Mouse (Mus musculus) megakaryocyte, adult 5-6 weeks (primary cell): ENCODE results near the gene Rab25. TPM values are rescaled to one million over a fixed set of nuclear protein-coding genes. Genes with fewer than 3 reads are reported as not detected.

Experiments
- ATAC-seq: 2 replicates; pipeline ENCODE4 v1.8.0; 2016; ENCODE audit warnings: mild to moderate bottlenecking, inconsistent platforms; ENCODE audit not compliant: poor library complexity, severe bottlenecking
- total RNA-seq, 2 experiments: library from RNA; stranded (forward) in 1 of 2; stranded (reverse) in 1 of 2; fragments of 153-499, 151-499 nt in 1 of 2; fragments of 221-1000, 200-1000 nt in 1 of 2; gene quantifications; 2 replicates each; pipeline versions ENCODE4 v1.2.3 to v1.2.4; 2015 to 2017

Rab25 gene
- total RNA-seq, 2 experiments from 2014 or later, result not detected

GRCm38 (mm10) chr3:88505765-88506164 lies 42.3 kb downstream of the Rab25 start:
- ATAC-seq, result no peak

- ATAC-seq, result no peak
These were observed 43.0 kb downstream of the Rab25 start for GRCm38 (mm10) chr3:88505081-88505480.

- ATAC-seq, result no peak
These were observed 44.0 kb downstream of the Rab25 start for GRCm38 (mm10) chr3:88503881-88504746.

- no peak for ATAC-seq
These were observed 44.6 kb downstream of the Rab25 start for GRCm38 (mm10) chr3:88503505-88503863.

GRCm38 (mm10) chr3:88502641-88503504 lies 45.2 kb downstream of the Rab25 start:
- ATAC-seq, result peak; percentile 81

- ATAC-seq, result no peak
These were observed 46.0 kb downstream of the Rab25 start for GRCm38 (mm10) chr3:88502031-88502571.

- ATAC-seq, result no peak
These were observed 46.6 kb downstream of the Rab25 start for GRCm38 (mm10) chr3:88501366-88502030.

- ATAC-seq, result no peak
These were observed 47.3 kb downstream of the Rab25 start for GRCm38 (mm10) chr3:88500655-88501365.

- ATAC-seq, result no peak
These were observed 48.0 kb downstream of the Rab25 start for GRCm38 (mm10) chr3:88500087-88500486.

GRCm38 (mm10) chr3:88499580-88499979 lies 48.5 kb downstream of the Rab25 start:
- no peak for ATAC-seq

GRCm38 (mm10) chr3:88495741-88496415 lies 52.2 kb downstream of the Rab25 start:
- ATAC-seq, result no peak

- ATAC-seq, result no peak
These were observed 53.1 kb downstream of the Rab25 start for GRCm38 (mm10) chr3:88494836-88495628.

- no peak for ATAC-seq
These were observed 54.2 kb downstream of the Rab25 start for GRCm38 (mm10) chr3:88493706-88494582.

Other genes starting within 250 kb of the Rab25 start
- 146 and 170 TPM in 2 replicates for gene Glmp, start 223.3 kb downstream of the Rab25 start, total RNA-seq (2015)
- 40.6 and 45.1 TPM in 2 replicates for gene Glmp, start 223.3 kb downstream of the Rab25 start, total RNA-seq (2017)
- 2.6 TPM in 1 of 2 replicates, not detected in the other for gene Tmem79, start 212.2 kb downstream of the Rab25 start, total RNA-seq (2015)
- 1.2 TPM in 1 of 2 replicates, not detected in the other for gene Tmem79, start 212.2 kb downstream of the Rab25 start, total RNA-seq (2017)
- gene Smg5, start 212.0 kb downstream of the Rab25 start, total RNA-seq (2015), result 20.6 and 21.1 TPM in 2 replicates
- gene Smg5, start 212.0 kb downstream of the Rab25 start, total RNA-seq (2017), result 34.5 and 48.0 TPM in 2 replicates
- not detected in 2 replicates for gene Paqr6, start 183.7 kb downstream of the Rab25 start, total RNA-seq (2015)
- gene Paqr6, start 183.7 kb downstream of the Rab25 start, total RNA-seq (2017), result not detected in 2 replicates
- not detected in 2 replicates for gene Bglap3, start 175.6 kb downstream of the Rab25 start, total RNA-seq (2015)
- gene Bglap3, start 175.6 kb downstream of the Rab25 start, total RNA-seq (2017), result not detected in 2 replicates
- 0.84 TPM in 1 of 2 replicates, not detected in the other for gene Bglap2, start 169.6 kb downstream of the Rab25 start, total RNA-seq (2015)
- gene Bglap2, start 169.6 kb downstream of the Rab25 start, total RNA-seq (2017), result 0.66 TPM in 1 of 2 replicates, not detected in the other
- 0.93 and 1.5 TPM in 2 replicates for gene Bglap, start 163.8 kb downstream of the Rab25 start, total RNA-seq (2015)
- 5.0 and 6.3 TPM in 2 replicates for gene Bglap, start 163.8 kb downstream of the Rab25 start, total RNA-seq (2017)
- gene Pmf1, start 138.0 kb downstream of the Rab25 start, total RNA-seq (2015), result 115 and 131 TPM in 2 replicates
- gene Pmf1, start 138.0 kb downstream of the Rab25 start, total RNA-seq (2017), result 78.5 and 81.9 TPM in 2 replicates
- 11.4 and 11.6 TPM in 2 replicates for gene Slc25a44, start 123.2 kb downstream of the Rab25 start, total RNA-seq (2015)
- 17.4 and 18.7 TPM in 2 replicates for gene Slc25a44, start 123.2 kb downstream of the Rab25 start, total RNA-seq (2017)
- gene Sema4a, start 87.1 kb downstream of the Rab25 start, total RNA-seq (2015), result 171 and 181 TPM in 2 replicates
- 164 and 167 TPM in 2 replicates for gene Sema4a, start 87.1 kb downstream of the Rab25 start, total RNA-seq (2017)
- gene Lmna, start 38.3 kb downstream of the Rab25 start, total RNA-seq (2015), result 1.5 and 1.9 TPM in 2 replicates
- 2.5 and 4.5 TPM in 2 replicates for gene Lmna, start 38.3 kb downstream of the Rab25 start, total RNA-seq (2017)
- 0.04 and 0.05 TPM in 2 replicates for gene Mex3a, start 15.9 kb downstream of the Rab25 start, total RNA-seq (2015)
- 0.04 and 0.18 TPM in 2 replicates for gene Mex3a, start 15.9 kb downstream of the Rab25 start, total RNA-seq (2017)
- 31.3 TPM in 2 replicates for gene Lamtor2, start 4.8 kb upstream of the Rab25 start, total RNA-seq (2015)
- gene Lamtor2, start 4.8 kb upstream of the Rab25 start, total RNA-seq (2017), result 57.8 and 73.4 TPM in 2 replicates
- gene Ubqln4, start 5.5 kb upstream of the Rab25 start, total RNA-seq (2015), result 10.5 and 14.5 TPM in 2 replicates
- 15.9 and 16.4 TPM in 2 replicates for gene Ubqln4, start 5.5 kb upstream of the Rab25 start, total RNA-seq (2017)
- gene Ssr2, start 27.6 kb upstream of the Rab25 start, total RNA-seq (2015), result 207 and 216 TPM in 2 replicates
- gene Ssr2, start 27.6 kb upstream of the Rab25 start, total RNA-seq (2017), result 93.2 and 107 TPM in 2 replicates
- gene Arhgef2, start 57.7 kb upstream of the Rab25 start, total RNA-seq (2015), result 71.1 and 85.9 TPM in 2 replicates
- 49.6 and 73.1 TPM in 2 replicates for gene Arhgef2, start 57.7 kb upstream of the Rab25 start, total RNA-seq (2017)
- not detected in 2 replicates for gene Rxfp4, start 104.8 kb upstream of the Rab25 start, total RNA-seq (2015)
- gene Rxfp4, start 104.8 kb upstream of the Rab25 start, total RNA-seq (2017), result not detected in 2 replicates
- 50.6 and 52.1 TPM in 2 replicates for gene Khdc4, start 137.5 kb upstream of the Rab25 start, total RNA-seq (2015)
- gene Khdc4, start 137.5 kb upstream of the Rab25 start, total RNA-seq (2017), result 53.4 and 56.1 TPM in 2 replicates
- gene Rit1, start 168.5 kb upstream of the Rab25 start, total RNA-seq (2015), result 66.1 and 68.1 TPM in 2 replicates
- 53.4 and 68.6 TPM in 2 replicates for gene Rit1, start 168.5 kb upstream of the Rab25 start, total RNA-seq (2017)
- gene Syt11, start 226.9 kb upstream of the Rab25 start, total RNA-seq (2015), result 0.73 and 2.0 TPM in 2 replicates
- gene Syt11, start 226.9 kb upstream of the Rab25 start, total RNA-seq (2017), result 0.65 and 2.1 TPM in 2 replicates